Mouse (Mus musculus): ENCODE measurements around the gene Snx19. TPM values are rescaled to one million over a fixed set of nuclear protein-coding genes. Genes with fewer than 3 reads are reported as not detected.

The Snx19 gene
- polyA plus RNA-seq, 1 experiment, result 38.2 TPM

- no peak overlapping the region for H3K4me3 ChIP-seq (replicated peaks; ENCODE audit: insufficient read depth, low read depth, low read length)
- no peaks in the 10 kb centered on the region for H3K4me1 ChIP-seq (ENCODE audit: control insufficient read depth, insufficient read depth, low read length)
- 85% methylated on average over 2 of the region's 2 CpGs for WGBS
- DNase-seq, result no peak
- TF ChIP-seq CTCF (IDR thresholded peaks at IDR 0.05; ENCODE audit: borderline replicate concordance, insufficient read depth, low read depth, low read length), result no peak
- no peak for TF ChIP-seq POLR2A (IDR thresholded peaks at IDR 0.05; ENCODE audit: borderline replicate concordance, insufficient read depth, low read length)
- no peak overlapping the region for H3K27ac ChIP-seq (ENCODE audit: insufficient read depth, low read length)
- no peaks in the 10 kb centered on the region for H3K27me3 ChIP-seq (ENCODE audit: control insufficient read depth, insufficient read depth, low read length)
Observed at GRCm38 (mm10) chr9:30485161-30485560, 58.3 kb downstream of the Snx19 start.

DNA sequence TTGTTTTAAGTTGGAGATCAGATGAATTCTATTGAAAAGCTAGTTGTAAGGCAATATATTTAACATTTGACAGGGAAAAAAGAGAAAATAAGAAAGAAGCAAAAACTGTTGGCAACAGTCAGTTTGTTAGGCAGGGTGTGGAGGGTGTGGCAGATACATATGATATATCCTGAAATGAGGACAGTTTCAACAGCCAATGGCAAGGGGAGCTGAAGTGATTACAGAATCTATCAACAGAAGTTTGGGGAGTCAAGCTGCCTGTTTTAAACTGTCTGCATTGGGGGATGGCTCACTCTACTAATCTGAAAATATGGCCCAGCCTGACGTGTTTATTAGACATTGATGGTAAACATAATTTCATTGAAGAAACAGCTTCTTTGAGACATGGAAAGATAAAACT is 61.5 kb downstream of the Snx19 start:
- Histone ChIP-seq H3K4me1 (ENCODE audit: control insufficient read depth, insufficient read depth, low read length) (no peaks in the 10 kb centered on the region), H3K4me3 (replicated peaks; ENCODE audit: insufficient read depth, low read depth, low read length) (no peak overlapping the region), H3K27ac (ENCODE audit: insufficient read depth, low read length) (no peak overlapping the region), H3K27me3 (ENCODE audit: control insufficient read depth, insufficient read depth, low read length) (no peaks in the 10 kb centered on the region)
- DNase-seq, result no peak
- TF ChIP-seq POLR2A (IDR thresholded peaks at IDR 0.05; ENCODE audit: borderline replicate concordance, insufficient read depth, low read length) (no peak), CTCF (IDR thresholded peaks at IDR 0.05; ENCODE audit: borderline replicate concordance, insufficient read depth, low read depth, low read length) (no peak)
- WGBS, result 94% methylated on average over 1 of the region's 1 CpGs

DNA sequence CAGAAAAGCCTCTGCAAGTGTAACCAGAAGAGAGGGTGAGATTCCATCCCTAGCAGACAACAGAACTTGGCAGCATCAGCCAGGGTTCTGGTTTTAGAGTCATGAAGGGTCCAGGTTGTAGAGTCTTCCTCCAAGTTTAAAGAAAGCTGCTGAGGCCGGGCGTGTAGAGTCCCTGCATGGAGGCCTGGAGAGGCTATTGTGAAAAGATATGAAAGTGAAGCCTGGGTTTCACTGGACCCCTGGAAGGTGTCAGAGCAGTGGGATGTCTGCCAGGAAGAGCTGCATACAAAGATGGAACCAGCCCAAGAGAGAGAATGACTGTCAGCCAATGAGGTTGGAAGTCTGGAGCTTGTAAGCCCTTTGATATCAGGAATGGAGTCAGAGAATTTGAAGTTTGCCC is 67.5 kb downstream of the Snx19 start:
- WGBS, result 37% methylated on average over 2 of the region's 2 CpGs
- Histone ChIP-seq H3K27ac (ENCODE audit: insufficient read depth, low read length) (no peak overlapping the region), H3K4me1 (ENCODE audit: control insufficient read depth, insufficient read depth, low read length) (no peaks in the 10 kb centered on the region), H3K27me3 (ENCODE audit: control insufficient read depth, insufficient read depth, low read length) (no peaks in the 10 kb centered on the region), H3K4me3 (replicated peaks; ENCODE audit: insufficient read depth, low read depth, low read length) (no peak overlapping the region)
- no peak for DNase-seq
- TF ChIP-seq POLR2A (IDR thresholded peaks at IDR 0.05; ENCODE audit: borderline replicate concordance, insufficient read depth, low read length) (no peak), CTCF (IDR thresholded peaks at IDR 0.05; ENCODE audit: borderline replicate concordance, insufficient read depth, low read depth, low read length) (no peak)

DNA sequence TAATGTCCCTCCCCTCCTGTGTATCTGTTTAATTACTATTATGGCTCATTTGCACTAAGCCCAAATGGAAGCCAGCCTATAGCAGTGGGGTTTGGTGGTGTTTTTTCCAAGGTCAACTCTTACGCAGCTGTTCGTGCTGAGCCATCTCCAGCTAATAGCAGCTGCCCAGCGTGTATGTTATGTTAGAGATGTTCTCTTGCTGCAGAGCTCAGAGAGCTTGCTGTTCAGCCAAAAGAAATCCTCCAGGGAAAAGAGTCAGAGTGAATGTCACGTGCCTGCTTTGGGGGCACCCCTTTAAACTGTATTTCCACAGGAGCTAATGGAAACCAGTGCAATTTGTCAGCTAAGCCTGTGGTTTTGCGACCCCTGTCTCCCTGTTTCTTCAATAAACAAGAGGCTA is 82.1 kb downstream of the Snx19 start:
- Histone ChIP-seq H3K27me3 (ENCODE audit: control insufficient read depth, insufficient read depth, low read length) (no peaks in the 10 kb centered on the region), H3K27ac (ENCODE audit: insufficient read depth, low read length) (no peak overlapping the region), H3K4me3 (replicated peaks; ENCODE audit: insufficient read depth, low read depth, low read length) (no peak overlapping the region), H3K4me1 (ENCODE audit: control insufficient read depth, insufficient read depth, low read length) (no peaks in the 10 kb centered on the region)
- no peak for DNase-seq
- TF ChIP-seq POLR2A (IDR thresholded peaks at IDR 0.05; ENCODE audit: borderline replicate concordance, insufficient read depth, low read length) (no peak), CTCF (IDR thresholded peaks at IDR 0.05; ENCODE audit: borderline replicate concordance, insufficient read depth, low read depth, low read length) (no peak)
- 52% methylated on average over 5 of the region's 5 CpGs for WGBS

GRCm38 (mm10) chr9:30515953-30516352 is 89.0 kb downstream of the Snx19 start:
- TF ChIP-seq POLR2A (IDR thresholded peaks at IDR 0.05; ENCODE audit: borderline replicate concordance, insufficient read depth, low read length) (no peak), CTCF (IDR thresholded peaks at IDR 0.05; ENCODE audit: borderline replicate concordance, insufficient read depth, low read depth, low read length) (no peak)
- no peak overlapping the region for H3K27ac ChIP-seq (ENCODE audit: insufficient read depth, low read length)
- H3K27me3 ChIP-seq (ENCODE audit: control insufficient read depth, insufficient read depth, low read length), result no peaks in the 10 kb centered on the region
- DNase-seq, result no peak
- no peaks in the 10 kb centered on the region for H3K4me1 ChIP-seq (ENCODE audit: control insufficient read depth, insufficient read depth, low read length)
- no peak overlapping the region for H3K4me3 ChIP-seq (replicated peaks; ENCODE audit: insufficient read depth, low read depth, low read length)
